Mouse (Mus musculus) neutrophil, adult 65 days (primary cell): ENCODE results near the gene Rhobtb3. TPM values are rescaled to one million over a fixed set of nuclear protein-coding genes. Genes with fewer than 3 reads are reported as not detected.

Experiments used
- total RNA-seq: library from RNA; stranded (reverse); gene quantifications from 2 replicates; pipeline ENCODE4 v1.2.4, GENCODE M21; 2023

Gene Rhobtb3
- 0.19 and 0.29 TPM in 2 replicates for total RNA-seq

DNA sequence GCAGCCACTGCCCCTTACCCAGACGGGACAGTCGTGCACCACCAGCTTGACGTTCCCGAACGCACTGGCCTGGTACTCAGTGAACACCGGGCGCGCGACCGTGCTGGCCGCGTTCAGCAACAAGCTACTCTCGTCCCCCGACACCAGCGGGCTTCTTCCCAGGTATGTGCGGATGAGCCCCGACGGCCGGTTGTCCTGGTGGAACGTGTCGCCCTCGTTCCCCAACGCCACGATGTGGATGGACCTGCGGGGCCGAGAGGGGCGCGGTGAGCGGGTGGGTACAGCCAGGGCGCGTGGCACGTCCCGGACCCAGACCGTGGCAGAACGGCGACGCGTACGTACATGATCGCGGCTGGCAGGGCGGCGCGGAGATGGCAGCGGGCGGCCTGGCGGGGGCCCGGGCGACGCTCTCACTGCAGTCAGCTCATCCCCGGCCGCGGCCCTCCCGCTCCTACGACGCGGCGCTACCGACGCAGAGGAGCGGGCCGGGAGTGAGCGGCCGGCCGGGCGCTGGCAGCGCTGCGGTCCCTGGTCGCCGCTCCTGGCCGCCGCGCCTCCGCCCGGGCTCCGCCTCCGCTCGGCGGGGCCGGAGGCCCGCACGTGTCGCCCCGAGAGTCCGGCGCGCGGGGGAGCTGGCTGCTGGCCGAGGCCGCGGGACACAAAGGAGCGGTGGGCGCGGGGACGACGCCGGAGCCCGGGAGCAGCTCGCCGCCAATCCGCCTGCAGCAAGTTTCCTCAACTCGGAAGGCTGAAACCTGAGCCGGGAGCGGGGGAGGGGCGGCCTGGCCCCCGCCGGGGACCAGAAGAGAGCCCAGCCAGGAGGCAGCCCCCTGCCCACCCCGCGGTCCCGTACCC, at the start of gene Rhobtb3:
TSS of gene Rhobtb3 (minus strand) at position 737 of the 855 bp plus-strand sequence.

GRCm38 (mm10) chr13:75966850-75967249, 23.1 kb upstream of the Rhobtb3 start, which contains the start of gene Spata9:
Gene Spata9 (plus strand): TSS chr13:75967150.

GRCm38 (mm10) chr13:75839719-75840481, 103.8 kb downstream of the Rhobtb3 start, which contains the start of gene Glrx:
Gene Glrx (plus strand): TSS chr13:75839868.

Other genes with a start within 250 kb of the Rhobtb3 start
- 27.2 and 29.8 TPM in 2 replicates for gene Ell2, start 237.2 kb downstream of the Rhobtb3 start, total RNA-seq
- gene Glrx, start 104.1 kb downstream of the Rhobtb3 start, total RNA-seq: 249 and 304 TPM in 2 replicates
- not detected in 2 replicates for gene Spata9, start 23.2 kb upstream of the Rhobtb3 start, total RNA-seq
- gene Rfesd, start 74.8 kb upstream of the Rhobtb3 start, total RNA-seq: 3.0 and 4.1 TPM in 2 replicates
- not detected in 2 replicates for gene Gpr150, start 113.1 kb upstream of the Rhobtb3 start, total RNA-seq
- gene Arsk, start 154.7 kb upstream of the Rhobtb3 start, total RNA-seq: 5.8 and 8.7 TPM in 2 replicates
- gene Ttc37, start 154.8 kb upstream of the Rhobtb3 start, total RNA-seq: 5.3 and 6.2 TPM in 2 replicates